Mouse (Mus musculus) liver, embryonic 16.5 days (tissue): Measurements from ENCODE around the gene Gm42674. TPM values are rescaled to one million over a fixed set of nuclear protein-coding genes. Genes with fewer than 3 reads are reported as not detected.
A peak's percentile ranks its signal among the peaks of the same experiment; 100 is the strongest.

Source experiments
- ATAC-seq: fragments of 200-750 bp; cut with Nextera tagmentation; 2 replicates; pipeline ENCODE4 v1.8.0; 2017; ENCODE audit warnings: low read depth, mild to moderate bottlenecking, moderate number of reproducible peaks, moderate library complexity
- H3K27ac ChIP-seq: fragments of 300-500 bp; sonication (generic); 2 replicates; pipeline ENCODE4 v1.5.1; 2014; ENCODE audit warnings: mild to moderate bottlenecking, low read length
- H3K27me3 ChIP-seq: fragments of 300-500 bp; sonication (generic); 2 replicates; pipeline ENCODE4 v1.6.1; 2014; ENCODE audit warnings: low read depth, low read length, mixed read lengths; ENCODE audit not compliant: control insufficient read depth, insufficient read depth
- H3K36me3 ChIP-seq: fragments of 300-500 bp; sonication (generic); 2 replicates; pipeline ENCODE4 v1.6.1; 2014; ENCODE audit warnings: mild to moderate bottlenecking; ENCODE audit not compliant: control insufficient read depth, insufficient read depth
- H3K4me1 ChIP-seq: fragments of 300-500 bp; sonication (generic); 2 replicates; pipeline ENCODE4 v1.6.1; 2014; ENCODE audit warnings: low read depth, low read length, mixed read lengths; ENCODE audit not compliant: control insufficient read depth
- H3K4me2 ChIP-seq: fragments of 300-500 bp; sonication (generic); 2 replicates; pipeline ENCODE4 v1.6.1; 2014; ENCODE audit warnings: low read depth, low read length, mixed read lengths
- H3K4me3 ChIP-seq: fragments of 300-500 bp; sonication (generic); 2 replicates; pipeline ENCODE4 v1.5.1; 2014; ENCODE audit warnings: low read depth, mild to moderate bottlenecking, low read length
- H3K9ac ChIP-seq: fragments of 300-500 bp; sonication (generic); 2 replicates; pipeline ENCODE4 v1.6.1; 2014; ENCODE audit warnings: low read depth, low read length
- H3K9me3 ChIP-seq: fragments of 300-500 bp; sonication (generic); replicated peaks from 2 replicates; pipeline ENCODE4 v1.6.1; 2016; ENCODE audit warnings: low read length; ENCODE audit not compliant: control insufficient read depth
- WGBS: fragments of 180-500 bp; shearing (Covaris S2); extraction: QIAGEN DNeasy Blood & Tissue Kit; methylation state at CpG from one replicate; pipeline ENCODE4 v1.1.7; 2014; ENCODE audit not compliant: insufficient replicate concordance; 5-methylcytosine and 5-hydroxymethylcytosine counted together
- polyA plus RNA-seq: library from polyadenylated mRNA; unstranded; fragments of >200 nt; fragmentation: Nextera tagmentation; extraction: Ambion mirVana; gene quantifications from 2 replicates; pipeline ENCODE4 v1.2.1, GENCODE M21; 2015

The Gm42674 gene
- polyA plus RNA-seq, 1 experiment from 2014 or later, result not detected

- 80% methylated on average over 1 of the region's 1 CpGs for WGBS
- Histone ChIP-seq H3K4me3 (no peak overlapping the region), H3K4me2 (no peak overlapping the region), H3K27me3 (no peaks in the 10 kb centered on the region), H3K36me3 (no peaks in the 10 kb centered on the region), H3K9me3 (no peaks in the 10 kb centered on the region), H3K9ac (no peak overlapping the region), H3K4me1 (no peaks in the 10 kb centered on the region; the same call in 1 of the 2 replicates), H3K27ac (no peak overlapping the region)
- no peak for ATAC-seq
Measured at GRCm38 (mm10) chr3:90582156-90582555, 19.5 kb upstream of the Gm42674 start.

GRCm38 (mm10) chr3:90582556-90582955, 19.1 kb upstream of the Gm42674 start:
- Histone ChIP-seq H3K9ac (no peak overlapping the region), H3K4me3 (no peak overlapping the region), H3K4me1 (no peaks in the 10 kb centered on the region; the same call in 1 of the 2 replicates), H3K27ac (no peak overlapping the region), H3K27me3 (no peaks in the 10 kb centered on the region), H3K36me3 (no peaks in the 10 kb centered on the region), H3K4me2 (no peak overlapping the region), H3K9me3 (no peaks in the 10 kb centered on the region)
- ATAC-seq, result no peak
- WGBS, result 71% methylated on average over 4 of the region's 4 CpGs

DNA sequence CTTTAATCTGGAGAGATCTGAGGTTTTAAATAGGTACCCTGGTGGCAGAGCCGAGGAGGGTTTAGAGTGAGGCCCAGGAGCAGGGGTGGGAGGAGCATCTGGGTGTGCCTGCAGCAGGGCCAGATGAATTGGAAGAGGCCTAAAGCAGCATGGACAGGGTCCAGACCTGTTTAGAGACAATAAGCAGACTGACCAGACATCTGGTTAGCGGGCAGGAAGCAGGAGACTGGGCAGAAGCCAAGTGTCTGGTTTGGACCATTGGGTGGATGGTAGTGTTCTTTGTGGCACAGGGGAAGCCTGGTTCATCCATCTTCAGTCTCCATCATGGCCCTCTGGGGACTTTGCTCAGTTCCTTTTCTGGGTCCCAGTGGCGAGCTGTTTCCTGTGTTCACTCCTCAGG, 17.8 kb upstream of the Gm42674 start:
- Histone ChIP-seq H3K9ac (no peak overlapping the region), H3K4me1 (no peaks in the 10 kb centered on the region; the same call in 1 of the 2 replicates), H3K27ac (no peak overlapping the region), H3K36me3 (no peaks in the 10 kb centered on the region), H3K4me3 (no peak overlapping the region), H3K27me3 (no peaks in the 10 kb centered on the region), H3K4me2 (no peak overlapping the region), H3K9me3 (no peaks in the 10 kb centered on the region)
- 30% methylated on average over 3 of the region's 3 CpGs for WGBS
- ATAC-seq, result no peak

DNA sequence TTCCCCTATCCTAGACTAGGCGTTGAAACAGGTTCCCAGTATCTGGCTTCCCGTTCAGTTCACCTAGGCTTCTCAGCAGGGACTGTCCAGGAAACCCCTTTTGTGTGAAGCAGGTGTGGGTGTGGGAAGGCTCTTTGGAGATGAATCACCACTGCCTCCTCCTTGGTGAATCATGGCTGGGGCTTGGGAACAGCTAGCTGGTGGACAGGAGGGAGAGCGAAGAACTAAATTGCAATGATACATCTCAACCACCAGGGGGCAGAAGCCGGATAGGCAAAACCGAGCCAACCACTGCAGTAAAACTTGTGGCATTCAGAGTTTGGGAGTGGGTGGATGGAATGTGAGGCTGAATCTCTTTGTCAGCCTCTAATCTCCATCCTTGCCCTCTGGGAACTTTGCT, 16.1 kb upstream of the Gm42674 start:
- Histone ChIP-seq H3K27ac (no peak overlapping the region), H3K9ac (no peak overlapping the region), H3K9me3 (no peaks in the 10 kb centered on the region), H3K27me3 (no peaks in the 10 kb centered on the region), H3K36me3 (no peaks in the 10 kb centered on the region), H3K4me1 (no peaks in the 10 kb centered on the region; the same call in 1 of the 2 replicates), H3K4me2 (no peak overlapping the region), H3K4me3 (no peak overlapping the region)
- ATAC-seq, result no peak
- 27% methylated on average over 5 of the region's 5 CpGs for WGBS

DNA sequence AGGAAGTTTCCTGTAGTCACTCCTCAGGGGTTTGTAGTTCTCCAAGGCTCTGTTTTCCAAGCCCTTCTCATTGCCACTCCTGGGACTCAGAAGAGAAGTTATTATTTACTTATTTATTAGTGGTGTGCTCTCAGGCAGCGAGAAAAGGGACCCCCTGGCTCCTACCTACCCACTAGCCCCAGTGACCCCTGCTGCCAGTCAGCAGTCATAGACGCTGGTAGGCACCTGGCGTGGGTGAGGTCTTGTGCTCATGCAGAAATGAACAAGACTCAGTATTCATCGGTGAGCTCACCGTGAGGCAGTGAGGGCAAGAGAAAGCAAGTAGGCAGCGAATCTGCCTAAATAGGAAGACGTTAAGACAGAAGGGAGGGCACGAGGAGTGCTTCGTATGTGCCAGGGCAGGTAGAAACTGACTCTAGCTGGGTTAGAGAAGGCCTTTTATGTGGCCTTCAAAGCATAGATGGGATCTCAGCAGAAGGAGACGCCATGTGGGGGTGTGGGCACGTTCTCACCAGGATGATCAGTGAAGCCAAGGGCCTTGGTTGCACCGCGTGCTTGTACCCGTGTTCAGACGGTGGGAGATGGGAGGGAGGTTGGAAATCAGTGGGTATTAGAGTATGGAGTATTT, 15.6 kb upstream of the Gm42674 start:
- H3K9ac ChIP-seq, result no peak overlapping the region
- H3K4me3 ChIP-seq, result no peak overlapping the region
- H3K27ac ChIP-seq, result no peak overlapping the region
- no peak for ATAC-seq
- H3K4me1 ChIP-seq, result no peaks in the 10 kb centered on the region; the same call in 1 of the 2 replicates
- no peaks in the 10 kb centered on the region for H3K9me3 ChIP-seq
- no peak overlapping the region for H3K4me2 ChIP-seq
- 61% methylated on average over 15 of the region's 15 CpGs for WGBS
- no peaks in the 10 kb centered on the region for H3K27me3 ChIP-seq
- H3K36me3 ChIP-seq, result no peaks in the 10 kb centered on the region

GRCm38 (mm10) chr3:90586906-90587305, 14.8 kb upstream of the Gm42674 start:
- Histone ChIP-seq H3K36me3 (no peaks in the 10 kb centered on the region), H3K4me2 (peak overlapping the region; percentile 16; the same call in 1 of the 2 replicates), H3K9ac (no peak overlapping the region), H3K4me1 (no peaks in the 10 kb centered on the region; the same call in 1 of the 2 replicates), H3K27me3 (no peaks in the 10 kb centered on the region), H3K9me3 (no peaks in the 10 kb centered on the region), H3K27ac (peak overlapping the region; percentile 46), H3K4me3 (no peak overlapping the region)
- ATAC-seq, result peak; percentile 61
- 16% methylated on average over 10 of the region's 10 CpGs for WGBS

- Histone ChIP-seq H3K27ac (peak overlapping the region; percentile 46), H3K4me3 (no peak overlapping the region), H3K27me3 (no peaks in the 10 kb centered on the region), H3K4me2 (peak overlapping the region; percentile 16; the same call in 1 of the 2 replicates), H3K36me3 (no peaks in the 10 kb centered on the region), H3K4me1 (no peaks in the 10 kb centered on the region; the same call in 1 of the 2 replicates), H3K9me3 (no peaks in the 10 kb centered on the region), H3K9ac (no peak overlapping the region)
- 76% methylated on average over 14 of the region's 14 CpGs for WGBS
- no peak for ATAC-seq
Measured at GRCm38 (mm10) chr3:90587361-90588101, 14.2 kb upstream of the Gm42674 start.

DNA sequence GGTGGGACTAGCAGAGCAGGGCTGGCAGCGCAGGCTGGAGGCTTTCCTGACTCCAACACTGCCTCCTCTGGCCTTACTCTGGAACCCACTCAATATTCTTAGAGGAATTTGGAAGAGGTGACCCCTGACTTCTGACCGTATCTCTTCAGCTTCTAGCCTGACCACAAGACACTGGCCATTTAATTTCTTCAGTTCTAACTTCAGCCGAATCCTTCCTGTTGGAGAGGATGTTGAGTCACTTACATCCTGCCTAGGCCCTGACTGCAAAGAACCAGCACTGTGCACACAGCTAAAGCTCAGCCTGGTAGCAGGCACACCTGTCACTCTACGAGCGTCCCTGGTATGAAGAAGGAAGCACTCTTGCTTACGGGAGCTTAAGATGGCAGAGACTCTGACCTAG, 12.3 kb upstream of the Gm42674 start:
- Histone ChIP-seq H3K4me3 (no peak overlapping the region), H3K27ac (peak overlapping the region; percentile 47; the same call in 1 of the 2 replicates), H3K27me3 (no peaks in the 10 kb centered on the region), H3K9me3 (no peaks in the 10 kb centered on the region), H3K36me3 (no peaks in the 10 kb centered on the region), H3K9ac (no peak overlapping the region), H3K4me2 (no peak overlapping the region), H3K4me1 (no peaks in the 10 kb centered on the region; the same call in 1 of the 2 replicates)
- 0 out of 2 replicates have a peak, but pooled peaks have one; percentile 27 for ATAC-seq
- WGBS, result 39% methylated on average over 6 of the region's 6 CpGs

- ATAC-seq, result no peak
- Histone ChIP-seq H3K9ac (no peak within 1 kb of the TSS), H3K4me1 (no peaks in the 10 kb centered on the region; the same call in 1 of the 2 replicates), H3K27ac (peak within 1 kb of the TSS; percentile 47; the same call in 1 of the 2 replicates), H3K4me2 (no peak within 1 kb of the TSS), H3K9me3 (no peaks in the 10 kb centered on the region), H3K36me3 (no peaks in the 10 kb centered on the region), H3K4me3 (no peak within 1 kb of the TSS), H3K27me3 (no peaks in the 10 kb centered on the region)
- WGBS, result 53% methylated on average over 8 of the region's 8 CpGs
Measured at GRCm38 (mm10) chr3:90589947-90590346, 11.8 kb upstream of the Gm42674 start, which contains the start of gene S100a2. S100a2 (plus strand) TSS chr3:90590247.
